Mouse (Mus musculus): Measurements from ENCODE around the gene Ttc30a1.

Ttc30a1 gene

DNA sequence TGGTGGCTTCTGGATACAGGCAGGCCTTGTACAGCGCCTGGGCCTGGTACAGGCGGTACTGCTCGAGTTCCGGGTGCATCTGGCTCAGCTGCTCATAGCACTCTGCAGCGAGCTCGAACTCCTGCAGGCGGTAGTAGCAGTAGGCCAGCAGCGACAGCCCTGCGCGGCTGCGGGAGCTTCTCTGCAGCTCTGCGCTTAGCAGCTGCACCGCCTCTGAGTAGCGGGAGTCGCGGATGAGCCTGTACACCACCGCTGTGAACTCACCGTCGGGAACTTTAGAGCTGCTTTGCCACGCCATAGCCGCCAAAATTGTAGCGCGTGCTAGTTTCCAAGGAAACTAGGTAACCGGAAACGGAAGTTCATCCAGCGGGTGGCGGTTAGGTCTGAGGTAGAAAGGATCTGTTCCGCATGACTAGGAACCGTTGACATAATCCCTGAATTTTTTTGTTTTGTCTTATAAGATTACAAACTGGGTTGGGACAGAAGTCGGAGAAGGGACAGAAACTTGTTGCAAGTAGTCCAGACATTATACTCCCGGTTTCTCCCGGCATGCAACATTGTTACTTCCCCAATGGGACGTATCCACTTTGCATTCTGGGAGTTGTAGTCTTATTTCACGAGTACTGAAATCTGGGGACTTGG is at the start of gene Ttc30a1:
Gene Ttc30a1 (minus strand): TSS at position 528 of the 642 bp plus-strand sequence.
- DNase-seq: peak; percentile 77 to 80

DNA sequence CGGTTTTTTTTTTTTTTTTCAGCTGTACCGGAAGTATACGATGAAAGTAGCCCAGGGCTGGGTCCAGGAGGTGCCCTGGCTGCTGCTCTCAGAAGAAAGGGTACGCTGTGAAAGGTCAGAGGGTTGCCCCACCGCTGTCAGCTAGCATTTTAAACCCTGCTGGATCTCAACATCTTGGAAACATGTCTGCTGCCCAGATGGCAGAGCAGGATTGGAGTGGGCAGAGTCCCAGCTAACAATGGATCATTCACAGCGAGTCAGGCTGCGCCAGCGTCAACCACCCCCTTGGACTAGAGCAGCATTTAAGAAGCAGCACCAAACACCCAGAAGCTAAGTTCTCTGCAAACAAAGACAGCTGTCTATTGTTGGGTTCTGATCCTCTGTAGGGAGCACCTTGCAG is 48.3 kb upstream of the Ttc30a1 start:
- DNase-seq: no peak

DNA sequence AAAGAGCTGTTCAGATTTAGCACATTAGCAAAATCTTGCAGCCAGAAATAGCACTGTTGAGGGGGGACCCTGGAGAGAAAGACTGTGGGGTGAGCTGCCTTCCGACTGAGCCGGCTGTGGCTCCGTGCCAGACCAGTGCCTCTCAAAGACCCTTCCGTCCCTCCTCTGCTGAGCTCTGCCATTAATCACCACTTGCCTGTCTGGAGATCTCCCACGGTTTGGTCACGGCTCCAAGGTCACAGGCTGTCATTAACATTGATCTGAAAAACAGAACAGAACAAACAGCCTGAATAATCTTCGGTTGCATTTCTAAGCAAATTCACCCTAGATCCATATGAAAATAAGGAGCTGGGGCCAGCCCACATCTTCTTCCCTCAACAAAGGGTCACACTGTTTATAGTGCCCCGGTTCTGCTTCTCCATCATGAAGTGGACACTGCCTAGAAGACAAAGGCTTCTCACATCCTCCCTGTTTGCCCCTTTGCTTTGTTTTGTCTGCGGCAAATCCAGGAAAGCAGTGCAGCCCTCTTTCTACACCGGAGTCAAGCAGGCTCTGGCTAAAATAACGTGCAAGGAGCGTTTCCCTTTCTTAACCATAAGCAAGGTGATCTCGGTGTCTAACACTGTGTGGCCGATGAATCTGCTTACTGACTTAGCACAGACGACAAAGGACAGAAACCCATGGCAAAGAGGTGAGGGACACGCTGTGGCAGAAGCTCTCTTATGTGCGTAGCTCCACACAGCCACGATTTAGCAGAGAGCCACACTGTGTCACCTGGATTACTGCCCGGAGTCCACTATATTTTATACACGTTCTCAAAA is 47.5 kb upstream of the Ttc30a1 start:
- peak; percentile 34 to 39 for DNase-seq

DNA sequence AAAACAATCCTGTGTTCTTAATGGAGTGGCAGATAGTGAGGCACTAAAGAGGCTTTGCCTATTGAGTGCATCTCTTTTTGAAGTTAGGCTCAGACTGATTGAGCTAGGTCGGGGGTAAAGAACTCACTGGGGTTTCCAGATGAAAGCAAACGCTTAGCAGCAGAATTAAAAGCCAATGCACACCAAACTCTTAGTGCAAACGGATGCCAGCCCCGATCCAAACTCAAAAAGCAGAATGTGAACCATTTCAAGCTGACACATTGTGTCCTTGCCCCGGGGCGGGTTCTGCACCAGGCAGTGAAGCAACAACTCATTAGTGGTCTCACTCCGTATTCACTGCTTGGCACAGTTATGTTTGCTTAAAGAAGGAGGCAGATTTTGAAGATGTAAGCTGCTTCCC is 35.1 kb upstream of the Ttc30a1 start:
- DNase-seq: no peak

DNA sequence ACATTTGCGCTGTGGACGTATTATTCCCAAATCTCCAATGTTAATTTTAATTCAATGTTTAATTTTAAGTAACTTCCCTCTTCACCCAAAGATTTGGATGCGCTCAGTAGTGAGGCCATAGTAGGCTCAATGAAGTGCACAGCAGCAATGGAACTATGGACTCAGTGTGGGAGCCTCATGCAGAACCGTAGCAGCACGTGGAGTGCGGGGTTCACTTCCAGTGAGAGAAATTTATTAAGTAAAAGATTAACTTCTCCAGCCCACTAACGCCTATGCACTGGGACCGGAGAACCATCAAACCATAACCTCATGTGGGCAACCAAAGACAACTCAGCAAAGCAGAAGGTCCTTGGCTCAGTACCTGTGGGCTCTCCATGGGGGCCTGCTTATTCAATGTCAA is 34.4 kb upstream of the Ttc30a1 start:
- DNase-seq: peak; percentile 67 to 83

DNA sequence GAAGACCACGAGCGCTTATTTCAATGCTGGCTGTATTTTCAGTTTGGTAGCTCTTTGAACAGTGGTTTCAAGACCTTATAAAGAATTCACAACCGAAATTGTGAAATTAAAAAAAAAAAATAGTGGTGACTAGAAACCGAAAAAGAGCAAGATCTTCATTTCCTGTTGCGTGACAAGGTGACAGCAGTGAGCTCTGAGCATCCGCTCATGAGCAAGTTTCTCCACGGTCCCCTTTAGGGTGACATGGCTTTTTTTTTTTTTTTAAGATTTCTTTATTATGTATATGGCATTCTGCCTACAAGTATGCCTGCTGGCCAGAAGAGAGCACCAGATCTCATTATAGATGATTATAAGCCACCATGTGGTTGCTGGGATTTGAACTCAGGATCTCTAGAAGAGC is 33.7 kb upstream of the Ttc30a1 start:
- DNase-seq: no peak

DNA sequence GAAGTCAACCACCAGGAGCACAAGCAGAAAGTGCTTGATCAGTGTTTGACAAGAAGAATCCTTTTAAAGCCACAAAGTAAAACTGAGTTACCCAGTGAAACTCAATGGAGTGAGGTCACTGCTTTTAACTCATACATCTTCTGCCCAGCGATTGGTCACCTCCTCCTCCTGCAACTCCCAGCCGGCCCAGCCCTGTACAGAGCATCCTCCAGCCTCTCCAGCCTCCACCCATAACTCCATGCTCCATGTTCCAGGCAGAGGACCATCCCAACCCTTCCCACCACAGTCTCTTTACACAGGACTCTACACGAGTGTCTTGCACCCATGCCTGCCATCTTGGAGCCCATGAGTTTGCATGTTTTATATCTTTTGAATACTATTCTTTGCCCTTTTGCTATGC is 32.9 kb upstream of the Ttc30a1 start:
- DNase-seq: no peak

DNA sequence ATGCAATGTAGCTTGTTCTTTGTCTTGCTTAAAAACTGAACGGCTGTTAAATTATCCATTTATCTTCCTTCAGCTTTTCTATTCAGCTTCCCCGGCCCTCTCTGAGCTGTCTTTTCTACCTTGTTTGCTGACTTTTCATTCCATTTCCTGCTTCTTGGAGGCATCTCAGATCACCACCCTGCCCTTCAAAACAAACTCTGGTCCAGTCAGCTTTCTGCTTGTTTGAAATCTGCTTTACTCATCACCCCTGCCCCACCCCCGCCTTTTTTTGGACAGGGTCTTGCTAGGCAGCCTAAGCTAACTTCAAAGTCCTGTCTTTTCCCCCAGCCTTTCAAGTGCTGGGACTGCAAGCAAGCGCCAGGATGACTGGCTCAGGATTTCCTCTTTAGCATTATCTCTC is 24.4 kb upstream of the Ttc30a1 start:
- no peak for DNase-seq

DNA sequence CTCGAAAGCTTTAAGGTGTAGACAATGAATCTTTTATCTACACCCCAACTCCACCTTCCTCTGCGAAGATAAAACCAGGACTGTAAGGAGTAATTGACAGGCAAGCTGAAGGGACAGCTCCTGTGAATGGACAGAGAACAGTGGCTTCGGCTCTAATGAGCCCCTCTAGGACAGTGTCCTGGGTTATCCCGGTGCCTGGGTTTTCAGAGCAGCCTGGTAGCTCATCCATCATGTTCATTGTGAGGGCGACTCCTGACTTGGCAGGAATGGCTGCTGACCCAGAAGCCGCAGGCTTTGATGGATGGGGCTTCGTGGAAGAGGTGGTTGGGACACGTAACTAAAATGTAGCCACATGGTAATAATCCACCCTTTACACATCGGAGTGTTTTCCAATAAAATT is 21.1 kb upstream of the Ttc30a1 start:
- no peak for DNase-seq

DNA sequence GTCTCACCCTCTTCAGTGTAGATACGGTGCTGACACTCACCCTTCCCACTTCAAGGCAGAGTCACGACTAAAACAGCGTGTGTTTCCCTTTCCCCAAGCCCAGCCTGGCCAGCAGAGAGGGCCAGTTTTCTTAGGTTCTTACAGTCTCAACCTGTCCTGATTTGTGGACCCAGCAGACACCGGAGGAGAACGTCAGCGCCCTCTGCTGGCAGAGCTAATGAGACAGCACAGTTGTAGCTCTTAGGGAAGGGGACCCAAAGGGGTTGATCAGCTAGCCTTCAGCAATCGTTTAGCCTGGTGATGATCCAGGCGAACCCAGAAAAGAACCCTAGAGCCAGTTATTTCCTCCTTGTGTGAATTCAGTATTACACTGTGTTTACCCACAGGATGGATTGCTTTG is 19.6 kb upstream of the Ttc30a1 start:
- peak; percentile 85 to 92 for DNase-seq

DNA sequence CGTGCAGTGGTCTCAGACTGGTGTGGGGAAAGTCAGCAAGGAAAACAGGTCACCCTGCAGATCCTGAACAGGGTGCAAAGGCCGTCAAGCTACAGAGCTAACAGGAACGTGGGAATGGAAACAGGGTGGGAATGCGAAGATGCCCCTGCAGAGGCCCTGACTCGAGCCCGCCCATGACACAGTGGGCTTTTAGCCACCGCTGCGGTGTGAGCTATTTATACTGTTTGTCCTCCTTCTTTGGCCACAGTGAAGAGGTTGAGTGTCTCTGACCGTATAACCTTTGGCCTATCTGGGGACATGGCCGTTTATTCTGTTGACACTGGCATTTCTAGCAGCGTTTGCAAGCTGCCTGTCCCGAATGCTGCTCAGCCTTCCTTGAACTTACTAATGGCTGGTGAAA is 17.9 kb upstream of the Ttc30a1 start:
- DNase-seq: peak; percentile 38 to 68

DNA sequence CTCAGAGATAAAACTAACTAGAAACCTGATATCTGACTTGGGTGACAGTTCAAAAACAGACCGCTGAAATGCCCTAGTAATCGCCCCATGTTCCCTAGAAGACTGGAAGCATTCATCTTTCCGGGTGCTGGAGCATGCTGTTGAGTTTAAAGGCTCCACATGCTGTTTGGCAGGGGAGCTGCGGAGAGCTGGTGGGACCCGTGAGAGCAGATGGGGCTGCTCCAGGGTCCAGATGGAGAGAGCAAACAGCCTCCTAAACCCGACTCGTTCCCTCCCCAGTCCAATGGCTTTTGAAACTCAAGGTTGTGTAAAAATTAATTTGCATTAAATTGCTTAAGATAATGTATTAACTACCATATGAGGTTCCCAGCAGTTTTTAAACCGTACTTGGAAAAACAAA is 16.9 kb upstream of the Ttc30a1 start:
- peak in 1 of 2 experiments; percentile 44 for DNase-seq

DNA sequence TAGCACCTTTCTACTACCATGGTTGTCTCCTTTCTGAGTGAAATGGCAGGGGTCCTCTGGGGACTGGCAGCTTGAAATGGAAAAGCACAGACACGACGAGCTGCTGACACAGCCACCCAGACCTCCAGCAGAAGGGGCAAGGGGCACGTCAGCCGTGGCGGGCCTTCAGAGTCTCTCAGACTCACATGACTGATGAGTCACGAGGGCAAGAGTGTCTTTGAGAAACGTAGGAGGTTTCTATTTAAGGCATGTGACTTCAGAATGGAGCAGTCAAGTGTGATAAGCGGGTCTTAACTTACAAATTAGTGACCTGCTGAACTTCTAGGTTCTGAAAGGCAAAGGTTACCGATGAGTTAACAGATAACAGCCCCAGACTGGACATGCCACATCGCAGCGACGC is 16.0 kb upstream of the Ttc30a1 start:
- DNase-seq: peak; percentile 83 to 89

DNA sequence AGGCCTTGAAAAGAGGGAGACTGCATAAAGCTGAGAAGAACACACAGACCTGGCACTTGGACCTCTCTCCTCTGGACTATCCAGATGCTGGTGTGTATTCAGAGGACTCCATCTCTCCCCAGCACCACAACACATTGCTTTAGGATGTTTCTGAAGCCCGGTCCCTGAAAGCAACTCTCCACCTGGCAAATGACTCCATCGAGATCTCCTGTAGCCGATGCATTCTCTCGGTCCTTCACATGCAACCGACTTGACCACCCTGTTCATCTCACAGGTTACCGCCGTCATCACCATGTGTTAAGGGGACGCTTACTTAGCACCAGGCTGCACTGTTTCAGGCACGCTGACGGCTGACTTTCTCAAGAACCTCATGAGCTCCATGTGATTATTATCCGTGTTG is 13.1 kb upstream of the Ttc30a1 start:
- no peak for DNase-seq

DNA sequence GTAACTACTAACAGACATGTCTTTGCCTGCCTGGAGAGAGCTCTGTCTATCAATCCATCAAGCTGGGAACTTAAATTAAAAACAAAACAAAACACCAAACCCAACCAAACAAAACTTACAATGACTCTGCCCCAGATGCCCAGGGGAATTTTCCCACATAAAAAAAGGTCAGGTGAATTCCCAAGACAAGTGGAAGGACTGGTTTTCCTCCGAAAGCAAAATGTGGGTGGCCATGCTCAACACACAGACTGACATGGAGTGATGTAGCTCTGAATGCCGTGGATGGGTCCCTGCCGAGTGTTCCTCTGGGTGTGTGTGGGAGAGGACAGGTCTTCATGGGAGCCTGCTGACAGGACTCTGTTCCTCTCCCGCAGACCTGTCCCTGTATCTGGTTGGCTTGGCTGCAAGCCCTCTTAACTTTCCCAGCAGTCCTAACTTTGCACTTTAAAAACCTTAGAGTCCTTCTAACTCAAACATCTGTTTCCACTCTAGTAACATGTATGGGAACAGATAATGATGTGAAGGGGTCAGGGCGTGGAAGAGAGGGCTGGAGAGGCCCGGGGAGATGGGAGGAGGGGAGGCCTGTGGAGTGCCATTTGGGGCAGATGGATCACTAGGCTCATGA is 9.9 kb upstream of the Ttc30a1 start:
- DNase-seq: no peak

DNA sequence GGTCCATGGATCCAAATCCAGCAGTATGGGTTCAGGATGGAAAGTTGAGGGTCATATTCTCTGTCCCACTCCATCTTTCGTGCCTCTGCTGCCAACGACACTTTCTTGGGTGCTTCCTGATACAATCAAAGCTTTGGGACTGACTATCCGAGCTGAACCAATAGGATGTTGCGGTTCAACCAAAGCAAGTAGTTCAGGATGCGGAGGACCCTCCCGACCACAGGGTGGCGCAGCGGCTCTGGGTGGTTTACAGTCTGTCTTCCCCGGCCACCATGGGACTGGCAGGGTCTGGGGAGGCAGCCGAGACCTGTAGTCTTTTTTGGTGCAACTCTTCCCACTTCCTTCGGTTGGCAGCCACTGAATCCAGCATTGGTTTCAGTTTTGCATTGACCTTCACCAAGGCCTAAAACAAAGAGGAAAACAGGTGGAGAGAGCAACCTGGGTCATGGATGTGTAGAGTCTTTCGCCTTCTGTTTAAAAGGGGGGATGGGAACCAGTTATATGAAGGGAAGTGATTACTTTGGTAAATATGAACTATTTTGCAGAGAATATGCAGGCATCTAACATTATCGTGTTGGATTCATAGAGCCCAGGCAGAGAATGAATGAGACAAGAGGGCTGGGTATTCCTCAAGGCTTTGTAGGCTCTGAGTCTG is 9.2 kb upstream of the Ttc30a1 start:
- peak; percentile 79 to 81 for DNase-seq

DNA sequence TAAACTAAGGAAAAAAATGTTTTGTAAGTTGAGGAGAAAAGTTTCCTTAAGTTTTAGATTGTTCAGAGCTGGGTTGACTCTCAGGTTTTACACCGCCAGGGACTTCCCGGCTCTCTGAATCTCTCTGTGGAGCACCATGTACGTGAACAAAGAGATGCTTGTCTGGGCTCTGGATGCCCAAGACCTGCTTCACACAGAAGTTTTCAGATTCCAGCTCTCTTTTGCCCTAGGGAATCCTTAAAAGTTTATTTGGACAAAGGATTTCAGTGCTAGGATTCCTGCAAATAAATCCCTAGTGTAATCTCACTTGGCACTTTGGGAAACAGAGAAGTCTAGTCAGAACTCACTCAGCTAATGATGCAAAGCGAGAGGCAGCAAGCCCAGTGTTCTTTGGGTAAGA is 7.9 kb upstream of the Ttc30a1 start:
- no peak for DNase-seq

DNA sequence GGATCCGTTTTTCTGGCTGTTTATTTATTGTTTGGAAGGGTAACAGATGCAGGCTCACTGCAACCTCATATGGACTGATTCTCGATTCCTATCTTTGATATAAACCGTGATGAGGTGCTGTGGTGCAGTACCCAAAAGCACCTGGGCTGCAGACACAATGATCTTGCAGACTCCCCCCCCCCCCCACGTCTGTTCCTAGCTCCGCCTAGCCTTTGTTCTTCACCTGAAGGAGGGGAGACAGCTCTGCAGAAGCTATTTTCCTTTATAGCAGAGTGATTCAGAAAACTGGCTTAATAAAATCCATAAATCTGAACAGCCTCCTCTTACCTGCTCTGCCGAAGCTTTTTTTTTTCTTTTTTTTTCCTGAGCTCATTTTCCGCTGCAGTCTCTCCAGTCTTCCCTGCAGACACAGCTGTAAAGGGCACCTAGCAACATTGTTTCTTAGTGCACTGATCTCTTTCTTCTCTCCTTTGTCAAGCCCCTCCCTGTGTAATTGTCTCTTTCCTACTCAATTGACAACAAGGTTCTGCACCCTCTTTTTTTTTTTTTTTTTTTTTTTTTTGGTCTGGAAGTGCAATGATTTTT is 7.1 kb upstream of the Ttc30a1 start:
- no peak for DNase-seq

DNA sequence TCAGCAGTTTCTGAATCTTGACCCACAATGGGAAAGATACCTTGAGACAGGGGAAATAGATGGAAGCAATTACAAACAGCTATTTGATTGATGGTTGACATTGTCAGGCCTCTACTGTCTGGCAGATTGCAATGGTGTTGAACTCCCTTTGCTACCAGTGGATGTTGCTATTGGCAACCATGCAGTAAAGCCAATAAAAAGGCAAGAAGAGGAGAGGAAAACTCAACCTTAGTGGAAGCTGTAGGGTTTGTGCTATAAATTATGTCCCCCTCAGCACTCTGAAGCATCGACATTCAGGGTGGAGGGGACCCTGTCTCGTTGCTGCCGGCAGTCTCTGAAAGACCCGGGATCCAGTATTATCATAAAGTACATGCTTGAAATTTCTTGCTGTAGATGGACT is 6.6 kb upstream of the Ttc30a1 start:
- DNase-seq: no peak

DNA sequence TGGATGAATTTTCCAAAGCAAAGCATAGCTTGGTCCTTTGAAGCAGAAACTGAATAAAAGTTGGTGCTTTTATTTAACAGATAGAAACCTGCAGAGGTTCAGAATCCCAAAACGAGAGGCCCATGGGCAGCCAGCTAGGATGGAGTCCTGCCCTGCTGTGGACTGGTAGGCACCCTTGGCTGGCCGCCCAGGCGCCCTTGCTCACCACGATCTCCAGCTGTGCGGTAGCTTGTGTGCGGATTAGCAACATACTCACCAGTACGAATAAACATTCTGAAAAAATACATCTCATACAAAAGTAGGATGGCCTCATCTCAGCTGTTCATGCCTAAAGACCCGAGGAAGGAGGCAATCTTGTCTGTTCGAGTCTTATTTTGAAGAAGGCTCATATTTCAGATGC is 6.0 kb upstream of the Ttc30a1 start:
- peak; percentile 35 to 45 for DNase-seq

DNA sequence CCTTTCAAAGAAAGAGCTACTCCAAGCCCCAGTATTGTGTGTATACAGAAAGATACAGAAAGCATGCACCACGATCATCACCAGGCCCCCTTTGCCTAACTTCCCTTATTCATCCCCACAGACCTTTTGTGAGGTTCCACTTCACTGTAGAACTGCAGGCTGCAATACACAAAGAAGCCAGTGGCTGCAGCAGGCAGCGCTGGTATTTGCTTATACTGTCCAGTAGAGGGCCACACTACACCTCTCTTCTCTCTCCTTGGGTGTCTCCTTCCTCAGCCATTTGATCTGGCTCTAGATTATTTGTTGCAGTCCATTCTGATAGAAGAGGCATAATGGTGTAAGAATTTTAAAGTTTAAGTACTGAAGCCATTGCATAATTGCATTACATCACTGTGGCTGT is 3.4 kb upstream of the Ttc30a1 start:
- peak; percentile 68 to 71 for DNase-seq

DNA sequence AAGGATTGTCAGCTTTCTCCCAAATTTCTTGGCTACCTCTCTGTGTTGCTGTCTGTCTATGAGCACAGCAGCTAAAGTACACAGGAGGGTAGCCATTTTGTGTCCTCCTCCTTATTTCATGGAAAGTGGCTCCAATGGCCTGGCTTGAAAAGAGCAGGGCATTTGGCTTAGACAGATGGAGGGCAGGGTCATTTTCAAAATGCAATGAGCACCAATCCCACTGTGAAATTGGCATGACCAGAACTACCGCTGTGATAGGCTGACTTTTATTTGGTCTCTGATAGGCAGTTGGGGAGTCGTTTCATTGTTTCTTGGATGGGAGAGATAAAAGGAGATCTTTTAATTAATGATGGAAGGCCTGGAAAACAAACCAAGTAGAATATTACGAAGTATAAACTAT is 2.1 kb upstream of the Ttc30a1 start:
- no peak for DNase-seq

DNA sequence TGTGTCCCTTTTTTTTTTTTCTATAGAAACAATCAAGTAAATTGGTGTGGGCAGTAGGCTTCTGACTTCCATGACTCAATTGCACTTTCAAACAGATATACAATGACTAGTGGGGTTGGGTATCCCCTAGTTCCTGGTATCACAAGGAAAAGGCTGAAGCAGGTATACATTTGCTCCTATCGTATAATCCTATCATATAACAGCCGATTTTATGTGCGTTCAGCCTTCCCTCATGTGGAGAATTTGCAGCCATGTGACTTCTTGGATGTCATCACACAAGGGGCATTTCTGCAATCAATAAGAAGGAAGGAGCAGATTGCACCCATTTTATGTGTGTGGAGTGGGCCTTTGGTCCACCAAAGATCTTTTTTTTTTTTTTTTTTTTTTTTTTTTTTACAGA is 1.3 kb upstream of the Ttc30a1 start:
- DNase-seq: no peak

Data from kidney, postnatal 25 days (tissue).